Mouse (Mus musculus) adipocyte (in vitro differentiated cells): ENCODE results near the gene Slc2a3.
"Not testable (repeated sequence)": the region's sequence is repeated elsewhere in the genome, so short reads cannot be mapped to it uniquely, and the experiment has no call there.

Experiments
- DNase-seq: peaks from one replicate; pipeline ENCODE4 v3.0.0-alpha.2; 2016; ENCODE audit warnings: low spot score

The Slc2a3 gene

GRCm38 (mm10) chr6:122763844-122764445 lies 37.5 kb downstream of the Slc2a3 start:
- DNase-seq = no peak

- DNase-seq = no peak
Measured at GRCm38 (mm10) chr6:122762952-122763700, 38.3 kb downstream of the Slc2a3 start.

GRCm38 (mm10) chr6:122762480-122762879 lies 39.0 kb downstream of the Slc2a3 start:
- no peak for DNase-seq

GRCm38 (mm10) chr6:122761901-122762300 lies 39.5 kb downstream of the Slc2a3 start:
- DNase-seq = no peak

GRCm38 (mm10) chr6:122761011-122761599 lies 40.3 kb downstream of the Slc2a3 start:
- no peak for DNase-seq

GRCm38 (mm10) chr6:122758732-122759131 lies 42.7 kb downstream of the Slc2a3 start:
- no peak for DNase-seq

DNA sequence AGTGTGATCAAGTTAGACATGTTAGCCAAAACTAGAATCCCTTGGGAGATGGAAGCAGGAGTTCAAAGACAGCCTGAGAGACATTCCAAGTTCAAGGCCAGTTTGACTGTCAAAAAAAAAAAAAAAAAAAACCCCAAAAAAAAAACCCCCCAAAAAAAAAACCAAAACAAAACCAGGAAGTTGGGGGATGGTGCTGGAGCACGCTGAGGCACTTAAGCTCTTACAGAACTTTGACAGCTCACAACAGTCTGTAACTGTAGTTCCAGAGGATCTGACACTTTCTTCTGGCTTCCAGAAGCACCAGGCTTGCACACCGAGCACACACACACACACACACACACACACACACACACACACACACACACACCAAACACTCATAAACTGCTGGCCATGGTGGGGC lies 45.5 kb downstream of the Slc2a3 start:
- no peak for DNase-seq

DNA sequence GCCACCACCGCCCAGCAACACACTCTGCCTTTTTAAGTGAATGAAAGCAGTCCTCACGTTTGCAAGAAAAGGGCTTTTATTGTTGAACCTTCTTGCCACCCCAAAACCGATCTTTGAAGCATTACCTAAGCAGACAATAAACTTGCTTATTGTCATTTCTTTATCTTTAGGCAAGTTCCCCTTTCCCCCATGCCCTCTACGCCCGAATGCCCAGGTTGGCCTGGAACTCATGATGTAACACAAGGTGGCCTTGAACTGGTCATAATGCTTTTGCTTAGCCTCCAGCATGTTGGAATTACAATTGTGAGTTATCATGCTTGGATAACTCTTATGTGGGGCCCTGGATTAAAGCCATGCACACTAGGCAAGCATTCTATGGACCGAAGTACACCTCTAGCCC lies 50.9 kb downstream of the Slc2a3 start:
- no peak for DNase-seq

DNA sequence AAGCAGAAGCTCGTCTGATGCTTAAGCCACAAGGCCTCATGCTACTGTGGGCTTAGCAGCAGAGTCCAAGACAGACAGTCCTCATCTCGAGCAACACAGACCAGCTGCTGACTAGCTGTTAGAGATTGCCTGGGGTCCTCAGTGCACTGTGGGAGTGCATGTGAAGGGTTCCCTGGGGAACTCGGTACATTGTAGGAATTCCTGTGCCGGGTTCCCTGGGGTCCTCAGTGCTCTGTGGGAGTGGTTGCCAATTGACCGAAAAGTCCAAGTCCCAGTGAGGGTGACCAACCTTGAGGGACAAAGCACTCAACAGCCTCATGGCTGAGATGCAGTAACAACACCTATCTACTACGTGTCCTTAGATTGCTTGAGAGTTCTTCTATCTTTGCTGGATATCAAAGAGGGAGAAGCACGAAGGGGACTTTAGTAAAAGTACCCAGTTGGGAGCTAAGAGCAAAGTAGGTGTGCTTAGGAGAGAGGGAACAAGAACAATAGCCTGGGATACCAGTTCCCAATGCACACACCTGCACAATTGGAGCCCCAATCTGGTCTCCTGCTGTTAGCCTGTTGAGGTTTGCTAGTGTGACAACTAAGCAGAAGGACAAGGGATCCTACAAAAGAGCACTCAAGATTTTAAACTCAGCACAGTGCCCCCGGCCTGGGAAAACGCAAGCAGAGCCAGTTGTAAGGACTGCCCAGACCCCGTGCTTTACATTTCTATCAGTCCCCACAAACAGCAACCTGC lies 56.8 kb downstream of the Slc2a3 start:
- no peak for DNase-seq

DNA sequence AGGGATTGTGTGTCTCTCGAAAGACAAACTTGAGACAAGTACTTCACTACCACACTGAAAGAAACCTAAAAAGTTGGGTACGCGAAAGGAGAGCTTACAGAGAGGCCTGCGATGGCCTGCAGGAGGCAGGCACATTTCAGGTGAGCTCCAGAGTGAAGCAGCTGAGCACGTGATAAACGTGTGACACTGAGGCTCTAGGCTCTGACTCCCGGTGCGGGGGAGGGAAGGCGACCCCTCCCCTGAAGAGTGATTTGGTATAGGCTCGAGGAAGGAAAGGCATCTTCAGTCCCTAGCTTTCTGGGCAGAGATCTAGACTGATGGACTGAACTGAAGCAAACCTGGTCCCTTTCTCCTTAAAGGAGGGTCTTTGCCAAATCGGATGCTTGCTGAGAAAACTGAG lies 58.1 kb downstream of the Slc2a3 start:
- DNase-seq = no peak

DNA sequence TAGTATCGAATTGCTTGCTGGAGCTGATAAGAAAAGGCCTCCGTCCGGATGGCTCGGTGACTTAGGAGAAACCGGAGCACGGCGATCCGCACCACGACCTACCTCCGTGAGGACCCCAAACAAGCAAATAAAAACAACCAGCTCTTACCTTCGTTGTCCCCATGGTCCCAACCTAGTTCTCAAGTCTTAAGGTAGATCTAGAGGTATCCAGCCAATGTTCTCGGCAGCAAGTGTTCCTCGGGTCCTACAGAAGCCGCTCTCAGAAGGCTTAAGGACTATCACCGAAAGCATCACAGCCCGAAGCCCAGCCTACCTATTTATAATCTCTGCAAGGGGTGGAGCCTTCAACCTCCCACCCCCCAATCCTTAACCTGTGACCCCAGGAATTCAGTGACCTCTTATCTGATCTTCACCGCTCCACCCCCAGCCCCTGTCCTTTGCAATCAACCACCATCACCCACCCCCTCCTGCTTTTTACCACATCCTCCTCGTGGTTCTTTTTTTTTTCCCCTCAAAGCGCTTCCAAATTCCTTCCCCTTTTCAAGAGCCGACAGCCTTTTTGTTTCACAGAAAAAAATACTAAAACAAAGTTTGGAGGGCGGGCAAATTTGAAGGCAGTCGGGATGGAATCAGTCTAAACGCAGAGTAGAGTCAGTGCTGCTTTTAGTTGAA lies 59.1 kb downstream of the Slc2a3 start:
- DNase-seq = no peak

DNA sequence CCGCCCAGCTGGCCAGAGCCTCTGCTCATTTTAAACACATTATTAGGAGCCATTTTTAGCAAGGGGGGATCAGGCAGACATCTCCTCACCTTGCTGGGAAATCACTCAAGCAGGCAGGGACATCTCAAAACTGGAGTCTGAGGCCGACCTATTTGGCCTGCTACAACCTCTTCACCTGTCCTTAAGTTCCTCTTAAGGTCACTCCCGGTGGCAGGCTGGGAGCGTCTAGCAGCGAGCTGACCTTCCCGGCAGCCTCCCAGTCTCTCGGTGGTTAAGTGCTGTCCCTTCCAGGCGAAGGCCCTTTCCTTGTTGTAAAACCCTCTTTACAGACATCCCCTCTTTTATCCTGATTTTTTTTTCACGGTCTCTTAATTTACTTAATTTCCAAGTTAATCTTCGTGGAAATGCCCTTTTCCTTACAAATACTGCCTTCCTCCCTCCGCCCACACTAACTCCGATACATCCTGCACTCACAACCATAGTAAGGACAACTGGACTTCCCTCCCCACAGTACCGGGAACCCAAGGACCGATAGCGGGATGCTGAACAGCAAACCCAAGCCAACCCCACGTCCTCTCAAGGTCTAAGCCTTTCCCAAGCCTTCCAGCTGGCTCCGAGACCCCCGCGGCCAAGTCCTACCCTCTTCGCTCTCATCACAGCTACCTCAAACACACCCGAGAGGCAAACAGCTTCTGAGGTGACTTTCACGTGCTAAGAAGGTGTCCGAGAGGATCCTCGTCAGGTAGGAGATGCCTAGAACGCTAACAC lies 59.8 kb downstream of the Slc2a3 start:
- DNase-seq = no peak

DNA sequence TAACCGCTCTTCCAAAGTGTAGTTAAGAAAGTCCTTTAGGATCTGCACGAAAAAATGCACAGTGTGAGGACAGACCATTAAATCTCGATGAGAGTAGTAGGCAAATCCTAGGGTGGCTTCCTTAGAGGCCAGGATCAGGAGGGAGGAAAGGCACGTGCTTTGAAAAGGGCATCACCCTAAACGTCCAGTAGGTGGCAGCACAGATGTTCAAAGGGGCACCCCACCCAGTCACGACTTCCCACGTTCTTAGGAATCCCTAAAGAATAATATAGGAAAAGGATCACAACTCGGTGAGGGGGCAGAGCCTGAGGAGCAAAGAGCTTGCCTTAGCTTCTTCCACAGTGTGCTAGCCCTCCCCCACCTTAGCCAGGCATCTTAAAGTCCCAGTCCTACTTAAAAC lies 61.5 kb downstream of the Slc2a3 start:
- DNase-seq = peak; percentile 76

DNA sequence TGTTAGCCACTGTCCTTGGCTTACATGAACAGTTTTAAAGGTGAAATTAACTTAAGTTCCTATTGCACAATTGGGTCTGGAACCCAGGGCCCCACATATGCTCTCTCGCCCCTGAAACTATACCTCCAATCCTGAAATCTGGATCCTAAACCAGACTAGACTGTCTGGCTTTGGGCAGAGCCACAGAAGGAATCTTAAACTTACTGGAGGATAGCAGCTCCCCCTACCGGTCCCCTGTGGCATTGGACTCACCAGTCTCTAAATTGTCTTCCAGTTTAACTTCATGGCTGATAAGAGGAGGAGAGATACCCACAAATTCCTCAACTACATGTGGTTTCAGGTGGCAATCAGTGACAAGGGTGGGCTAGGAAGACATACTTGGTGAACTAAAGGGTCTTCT lies 81.5 kb downstream of the Slc2a3 start:
- peak; percentile 86 for DNase-seq

DNA sequence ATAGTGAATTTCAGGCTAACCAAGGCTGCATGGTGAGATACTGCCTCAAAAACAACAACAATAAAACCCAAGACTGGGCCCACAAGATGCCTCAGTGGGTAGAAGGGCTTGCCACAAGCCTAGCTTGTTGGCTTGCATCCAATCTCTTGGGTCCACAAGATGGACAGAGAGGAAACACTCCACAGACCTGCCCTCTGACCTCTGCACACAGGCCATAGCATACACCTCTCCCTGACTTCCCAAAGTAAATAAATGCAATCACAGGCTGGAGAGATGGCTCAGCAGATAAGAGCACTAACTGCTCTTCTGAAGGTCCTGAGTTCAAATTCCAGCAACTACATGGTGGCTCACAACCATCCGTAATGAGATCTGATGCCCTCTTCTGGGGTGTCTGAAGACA lies 83.2 kb downstream of the Slc2a3 start:
- DNase-seq = not testable (repeated sequence)

DNA sequence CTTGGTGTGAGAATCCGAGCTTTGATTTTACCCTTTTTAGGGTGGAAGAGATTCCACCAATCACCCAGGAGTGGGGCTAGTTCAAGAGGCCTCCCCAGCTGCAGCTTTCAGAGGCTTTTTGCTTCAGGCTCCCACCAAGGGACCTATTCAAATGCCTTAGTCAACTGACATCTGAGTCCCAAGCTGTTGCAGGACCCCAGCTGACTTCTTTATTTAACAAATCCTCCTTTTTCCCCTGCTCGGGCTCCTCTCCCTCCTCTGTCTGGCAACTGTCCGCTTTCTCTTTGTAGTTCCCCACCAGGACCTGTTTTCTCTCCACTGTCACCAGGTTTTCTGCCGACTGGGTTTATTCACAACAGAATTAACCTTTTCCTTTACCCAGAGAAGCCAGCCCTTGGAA lies 85.6 kb downstream of the Slc2a3 start:
- no peak for DNase-seq

- no peak for DNase-seq
Measured at GRCm38 (mm10) chr6:122714707-122715365, 86.6 kb downstream of the Slc2a3 start.

DNA sequence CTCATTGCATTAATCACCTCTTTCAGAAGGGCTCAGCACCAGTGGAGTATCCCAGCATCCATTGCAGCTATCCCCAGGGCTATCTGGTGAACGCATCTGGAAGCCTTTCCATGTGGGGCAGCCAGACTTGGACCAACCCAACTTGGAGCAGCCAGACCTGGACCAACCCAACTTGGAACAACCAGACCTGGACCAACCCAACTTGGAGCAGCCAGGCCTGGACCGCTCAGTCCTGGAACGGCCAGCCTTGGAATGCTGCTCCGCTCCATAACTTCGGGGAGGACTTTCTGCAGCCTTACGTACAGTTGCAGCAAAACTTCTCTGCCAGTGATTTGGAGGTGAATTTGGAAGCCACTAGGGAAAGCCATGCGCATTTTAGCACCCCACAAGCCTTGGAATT lies 88.3 kb downstream of the Slc2a3 start:
- DNase-seq = not testable (repeated sequence)

DNA sequence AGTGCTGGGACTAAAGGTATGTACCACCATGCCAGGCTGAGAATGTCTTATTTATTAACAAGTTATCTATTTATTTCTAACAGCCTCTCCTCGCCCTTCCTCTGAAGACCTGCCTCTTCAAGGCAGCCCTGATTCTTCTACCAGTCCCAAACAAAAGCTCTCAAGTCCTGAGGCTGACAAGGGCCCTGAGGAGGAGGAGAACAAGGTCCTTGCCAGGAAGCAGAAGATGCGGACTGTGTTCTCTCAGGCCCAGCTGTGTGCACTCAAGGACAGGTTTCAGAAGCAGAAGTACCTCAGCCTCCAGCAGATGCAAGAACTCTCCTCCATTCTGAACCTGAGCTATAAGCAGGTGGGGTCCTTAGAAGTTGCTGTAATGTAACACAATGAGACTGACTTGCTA lies 90.0 kb downstream of the Slc2a3 start:
- no peak for DNase-seq

DNA sequence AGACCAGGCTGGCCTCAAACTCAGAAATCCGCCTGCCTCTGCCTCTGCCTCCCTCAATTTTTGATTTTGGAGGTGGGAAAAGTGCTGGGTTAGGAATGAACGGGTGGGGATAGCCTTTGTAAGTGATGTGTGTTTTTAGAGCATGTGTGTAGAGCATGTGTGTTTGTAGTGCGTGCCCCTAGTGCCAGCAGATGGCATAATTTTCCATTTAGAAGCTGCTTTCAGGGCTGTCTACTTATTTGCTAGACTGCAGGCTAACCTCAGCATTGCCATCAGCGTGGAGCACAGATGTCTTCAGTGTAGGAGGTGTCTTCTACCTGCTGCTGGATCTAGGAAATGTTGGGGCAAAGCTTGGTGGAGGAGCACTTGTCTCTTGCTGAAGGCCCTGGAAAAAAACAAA lies 92.6 kb downstream of the Slc2a3 start:
- no peak for DNase-seq
